Mouse (Mus musculus) left cerebral cortex, postnatal 10 days (tissue): ENCODE measurements at regions not wholly inside any gene's neighbourhood (a gene's known extent, or its start where the extent isn't known, plus 50 kb on each side); places are given as distances from the start of the nearest gene placed in this dataset.

Source experiments
- DNase-seq, 2 experiments: peaks; one replicate each; pipeline ENCODE4 v3.0.0; 2021 to 2022; ENCODE audit warnings: low spot score in 2 of 2, mixed read lengths in 1 of 2; ENCODE audit errors: extremely low spot score in 1 of 2
- intact Hi-C: fragments of 180-260 bp; cut with DNase I; formaldehyde crosslinking; loops from one replicate; pipeline ENCODE4 v1.15.1; 2025

DNA sequence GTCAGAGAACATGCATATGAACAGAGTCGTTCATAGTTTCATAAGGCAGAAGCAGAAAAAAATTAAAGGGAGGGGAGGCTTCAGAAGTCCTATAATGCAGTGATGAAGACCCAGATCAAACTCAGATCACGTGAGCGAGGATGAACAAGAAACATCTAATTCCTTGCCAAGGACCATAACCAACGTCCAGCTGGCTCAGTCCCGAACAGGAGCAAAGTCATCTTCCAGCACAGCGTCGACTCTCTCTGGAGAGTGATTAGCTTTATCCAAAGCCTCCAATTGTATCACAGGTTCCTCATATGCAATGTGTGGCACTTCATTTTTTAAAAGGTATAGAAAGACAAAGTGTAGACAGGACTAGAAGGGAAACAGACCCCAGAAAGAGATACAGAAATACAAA is 204.2 kb upstream of the Tas2r119 start:
- no peak for DNase-seq
- intact Hi-C loops, result no loop called here

DNA sequence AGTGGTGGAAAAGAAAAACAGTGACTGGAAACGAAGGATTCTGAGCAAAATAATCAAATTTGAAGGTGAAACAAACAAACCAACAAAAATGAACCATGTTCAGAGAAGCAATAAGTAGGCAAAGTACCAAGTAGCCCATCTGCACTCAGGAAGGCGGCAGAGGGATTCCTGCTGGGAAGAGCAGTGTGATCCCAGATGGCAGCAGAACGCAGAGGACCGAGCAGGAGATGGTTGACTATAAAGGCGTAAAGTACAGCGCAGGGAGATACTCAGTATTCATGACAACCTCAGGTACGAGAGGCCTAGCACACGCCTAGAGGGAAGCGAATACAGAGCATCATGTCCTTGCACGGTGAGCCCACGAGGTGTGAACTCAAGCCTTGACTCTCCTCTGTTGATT is 203.2 kb upstream of the Tas2r119 start:
- intact Hi-C loops, result no loop called here
- DNase-seq, result no peak

DNA sequence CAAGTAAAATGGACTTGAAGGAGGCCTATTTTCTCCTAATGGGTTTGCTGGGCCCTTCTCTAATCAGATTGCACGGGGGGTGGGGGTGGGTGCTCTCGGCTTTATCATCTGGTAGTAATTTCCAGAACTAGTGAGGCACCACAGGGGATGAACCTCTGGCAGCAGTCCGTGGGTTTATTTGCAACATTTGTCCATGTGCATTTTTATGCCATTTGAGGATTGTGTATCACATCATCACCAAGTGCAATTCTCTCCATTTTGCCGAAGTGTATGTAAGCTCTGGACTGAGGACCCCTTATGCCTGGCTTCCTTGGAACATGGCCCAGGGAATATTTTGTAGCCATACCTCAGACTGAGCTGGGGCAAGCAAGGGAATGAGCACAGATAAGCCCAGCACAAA is 200.6 kb upstream of the Tas2r119 start:
- intact Hi-C loops, result no loop called here
- DNase-seq, result no peak

DNA sequence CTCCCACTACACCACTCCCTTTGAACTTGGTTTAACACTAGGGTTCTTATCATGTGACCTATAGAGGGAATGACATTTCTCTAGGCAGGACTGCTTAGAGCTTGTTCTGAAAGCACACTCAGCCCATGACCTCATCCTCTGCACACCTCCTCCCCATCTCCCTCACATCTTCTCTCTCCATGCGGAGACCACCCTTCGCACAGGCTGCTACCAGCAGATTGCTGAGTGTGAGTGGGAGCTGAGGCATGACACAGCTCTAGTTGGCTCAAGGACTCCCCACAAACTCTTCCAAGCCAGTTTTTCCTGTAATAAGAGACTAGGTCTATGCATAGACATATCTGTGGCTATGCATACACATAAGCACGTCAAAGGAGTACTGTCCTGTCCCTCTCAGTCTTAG is 199.5 kb upstream of the Tas2r119 start:
- intact Hi-C loops, result no loop called here
- no peak for DNase-seq

DNA sequence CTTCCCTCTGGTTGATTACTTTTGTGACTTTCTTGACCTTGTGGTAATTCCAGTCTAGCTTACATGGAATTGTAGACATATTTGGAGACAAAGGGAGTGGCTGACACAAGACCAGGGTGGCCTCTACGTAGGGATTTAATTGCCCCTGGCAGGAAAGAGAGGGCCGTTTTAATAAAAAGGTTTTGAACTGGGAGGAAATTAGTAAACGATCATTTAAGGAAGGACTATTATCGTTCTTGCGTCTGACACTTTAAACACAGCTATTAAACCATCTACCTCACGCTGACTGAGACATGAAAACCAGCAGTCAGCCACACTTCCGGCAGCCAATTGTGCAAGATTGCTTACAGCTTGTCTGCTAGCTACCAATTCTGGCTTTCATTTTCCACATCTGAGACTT is 197.1 kb upstream of the Tas2r119 start:
- intact Hi-C loops, result no loop called here
- DNase-seq, result no peak

DNA sequence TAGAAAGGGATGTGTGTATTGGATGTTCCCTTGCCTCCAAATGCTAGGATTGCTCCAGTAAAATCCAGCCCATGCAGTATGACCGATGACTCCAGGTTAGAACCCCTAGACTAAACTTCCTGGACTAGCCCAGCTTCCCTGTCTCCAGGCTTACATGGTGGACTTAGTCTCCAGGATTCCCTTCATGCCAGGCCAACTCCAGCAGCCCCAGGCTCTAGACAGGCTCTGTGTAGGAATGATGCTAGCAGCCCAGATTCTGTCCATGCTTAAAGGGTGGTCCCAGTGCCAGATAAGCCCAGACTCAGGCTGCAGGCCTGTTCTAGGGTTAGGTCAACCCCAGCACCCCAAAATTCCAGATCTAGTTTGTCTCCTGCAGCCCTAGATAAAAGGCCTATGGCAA is 196.3 kb upstream of the Tas2r119 start:
- intact Hi-C loops, result no loop called here
- no peak for DNase-seq

DNA sequence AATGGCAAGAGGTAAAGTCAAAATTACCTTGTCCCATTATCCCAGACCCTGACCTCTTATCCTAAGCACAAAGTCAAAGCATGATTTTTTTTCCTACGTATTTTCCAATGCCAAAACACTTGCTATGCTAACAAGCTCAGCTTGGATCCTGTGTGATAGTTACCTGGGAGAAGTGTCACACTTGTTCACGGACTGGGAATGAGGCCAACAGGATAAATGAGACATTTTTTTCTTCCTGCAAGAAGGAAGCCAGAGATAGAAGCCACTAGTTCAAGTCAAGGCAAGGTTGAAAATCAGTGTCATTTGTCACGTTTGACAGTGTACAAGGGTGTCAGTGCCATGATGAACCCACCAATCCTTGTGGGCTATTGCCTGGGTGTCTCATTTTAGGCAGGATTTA is 189.8 kb upstream of the Tas2r119 start:
- intact Hi-C loops, result no loop called here

DNA sequence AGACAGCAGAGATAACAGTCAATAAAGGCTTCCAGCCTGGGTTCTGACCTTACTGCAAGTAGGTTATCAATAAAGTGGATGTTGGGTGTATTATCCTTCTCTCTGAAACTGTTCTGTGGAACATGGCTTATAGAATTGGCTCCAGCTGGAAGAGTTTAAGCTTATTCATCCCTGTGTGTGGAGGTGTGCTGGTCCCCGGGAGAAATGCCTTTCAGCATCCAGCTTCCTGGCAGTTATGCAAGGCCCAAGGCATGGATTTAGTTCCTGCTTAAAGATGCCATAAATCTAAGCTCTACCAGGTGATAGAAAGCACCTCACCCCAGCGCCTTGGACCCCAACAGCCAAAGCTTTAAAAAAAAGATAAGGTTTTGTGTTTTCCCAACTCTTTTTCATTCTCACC is 188.0 kb upstream of the Tas2r119 start:
- intact Hi-C loops, result no loop called here
- DNase-seq, result no peak

More for the DNA sequence above, 189.8 kb upstream of the Tas2r119 start:
- DNase-seq, result no peak

DNA sequence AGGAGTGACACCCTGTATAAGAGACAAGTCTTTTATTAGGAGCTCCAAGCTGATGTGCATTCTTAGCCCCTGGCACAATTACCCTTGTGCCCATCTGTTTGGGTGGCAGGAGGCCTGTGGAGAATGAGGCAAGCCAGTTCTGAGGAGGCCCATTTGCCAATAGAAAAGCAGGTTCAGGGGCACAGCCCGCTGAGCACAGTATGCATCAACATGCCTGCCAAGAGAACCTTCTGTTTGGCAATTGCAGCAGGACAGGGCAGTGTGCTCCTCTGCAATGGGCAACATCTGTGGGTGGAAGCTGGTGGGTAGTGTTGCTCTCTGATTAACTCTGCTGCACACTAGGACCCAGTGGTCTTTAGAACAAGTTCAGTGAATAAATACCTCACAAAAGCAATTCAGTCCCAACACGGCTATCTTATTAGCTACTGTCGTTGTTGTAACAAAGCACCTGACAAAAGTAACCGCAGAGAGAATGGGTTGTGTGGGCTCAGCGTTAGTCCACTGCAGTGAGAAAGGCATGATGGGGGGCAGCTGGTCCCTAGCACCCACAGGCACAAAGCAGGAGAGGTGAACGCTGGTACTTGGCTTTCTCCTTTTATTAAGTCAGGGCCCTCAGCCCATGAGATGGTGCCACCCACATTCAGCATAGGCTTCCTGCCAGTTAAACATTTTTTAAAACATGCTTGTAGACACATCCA is 187.3 kb upstream of the Tas2r119 start:
- DNase-seq, result no peak
- intact Hi-C loops, result no loop called here

DNA sequence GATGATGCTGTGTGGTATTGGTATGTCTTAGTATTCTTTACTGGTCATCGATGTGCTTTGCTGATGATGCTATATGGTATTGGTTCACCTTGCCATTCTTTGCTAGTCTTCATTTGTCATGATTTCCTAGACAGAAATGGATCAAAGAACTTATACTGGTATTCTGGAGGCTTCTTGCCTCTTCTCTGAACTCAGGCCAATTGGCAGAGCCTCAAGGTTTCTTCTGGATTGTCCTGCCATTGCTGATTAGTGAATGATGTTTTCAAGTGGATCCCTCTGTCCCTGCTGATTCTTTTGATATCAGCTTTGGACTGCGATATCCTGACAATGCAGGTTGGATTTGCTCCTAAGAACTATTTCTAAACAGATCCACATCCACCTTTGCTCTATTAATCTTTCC is 179.1 kb upstream of the Tas2r119 start:
- no peak for DNase-seq
- intact Hi-C loops, result no loop called here

DNA sequence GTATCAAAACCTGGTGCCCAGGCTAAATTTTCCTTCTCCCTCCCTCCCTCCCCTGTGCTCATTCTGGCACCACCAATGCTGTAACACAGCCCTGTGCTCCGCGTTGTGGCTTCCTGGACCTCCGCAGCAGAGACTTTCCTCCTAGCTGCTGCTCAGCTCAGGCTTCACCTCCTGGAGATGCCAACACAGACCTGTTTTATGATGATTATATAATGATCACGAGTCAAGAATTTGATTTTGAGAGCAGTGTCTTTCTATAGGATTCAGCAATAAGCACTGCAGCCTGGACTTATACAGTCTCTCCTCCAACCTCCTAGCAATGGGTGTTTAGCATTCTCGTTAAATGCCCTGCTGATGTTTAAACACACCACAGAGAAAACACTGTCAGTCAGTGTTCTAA is 177.5 kb upstream of the Tas2r119 start:
- DNase-seq, result no peak
- intact Hi-C loops, result no loop called here

DNA sequence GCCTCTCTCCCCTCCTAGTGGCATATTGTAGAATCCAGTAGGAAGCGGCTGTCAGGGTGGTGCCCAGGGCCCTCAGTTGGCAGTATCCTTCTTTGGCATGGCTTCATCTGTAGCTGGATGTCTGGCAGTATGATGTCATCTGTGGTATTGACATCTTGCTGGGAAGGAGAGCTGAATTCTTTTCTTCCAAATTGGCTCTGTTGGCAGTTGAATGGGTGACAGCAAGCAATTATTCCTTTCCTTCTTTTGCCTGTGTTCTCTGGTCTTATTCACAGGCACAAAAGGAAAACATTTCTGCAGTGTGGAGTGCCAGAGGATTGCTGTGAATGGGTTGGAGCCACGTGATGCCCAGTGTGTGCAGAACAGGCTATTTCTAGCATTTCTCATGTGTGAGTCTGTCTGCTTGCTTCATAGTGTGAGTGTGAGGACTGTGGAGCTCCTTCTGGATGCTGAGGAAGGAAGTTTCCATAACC is 174.1 kb upstream of the Tas2r119 start:
- DNase-seq, result peak; percentile 32 to 67
- intact Hi-C loops, result loop anchor here (10.0 kb wide), 1 partner anchor 242 kb away; the partner anchor contains the start of gene Sema5a

DNA sequence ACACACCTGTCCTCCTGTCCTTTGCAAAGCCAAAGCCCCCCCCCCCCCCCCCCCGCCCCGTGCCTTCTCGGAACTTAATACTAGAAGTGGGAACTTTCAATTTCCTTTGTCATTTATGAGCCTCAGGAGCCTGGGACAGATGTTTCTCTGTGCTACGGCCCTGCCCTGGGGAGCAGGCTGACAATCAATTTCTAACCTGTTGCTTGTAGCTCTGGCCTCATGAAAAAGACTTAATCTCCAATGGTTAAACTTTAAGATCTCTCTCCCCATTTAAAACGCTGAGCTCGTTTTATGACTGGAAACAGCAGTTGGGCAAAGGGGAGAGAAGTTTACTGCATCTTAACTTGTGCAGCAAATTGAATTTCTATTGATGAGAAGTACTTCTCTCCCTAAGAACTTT is 173.6 kb upstream of the Tas2r119 start:
- intact Hi-C loops, result loop anchor here (10.0 kb wide), 1 partner anchor 241 kb away; the partner anchor contains the start of gene Sema5a
- no peak for DNase-seq

DNA sequence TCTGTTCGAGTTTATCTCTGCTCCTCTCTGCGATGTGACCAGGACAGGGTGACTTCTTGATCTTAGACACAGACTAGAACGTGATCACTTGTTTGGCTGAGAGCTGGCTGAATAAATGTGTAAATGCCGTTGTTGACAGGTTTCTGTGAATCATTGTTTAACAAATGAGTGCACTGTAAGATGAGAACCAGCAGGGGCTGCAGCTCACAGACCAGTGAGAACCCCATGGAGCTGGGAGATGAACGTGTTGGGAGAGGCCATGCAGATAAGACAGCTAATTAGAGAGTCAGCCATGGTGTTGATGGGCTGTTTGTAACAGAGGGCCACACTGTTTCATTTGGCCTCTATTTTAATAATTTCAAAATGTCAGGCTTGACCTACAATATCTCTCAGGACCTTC is 171.1 kb upstream of the Tas2r119 start:
- DNase-seq, result no peak
- intact Hi-C loops, result loop anchor here (10.0 kb wide), 1 partner anchor 239 kb away; the partner anchor contains the start of gene Sema5a

DNA sequence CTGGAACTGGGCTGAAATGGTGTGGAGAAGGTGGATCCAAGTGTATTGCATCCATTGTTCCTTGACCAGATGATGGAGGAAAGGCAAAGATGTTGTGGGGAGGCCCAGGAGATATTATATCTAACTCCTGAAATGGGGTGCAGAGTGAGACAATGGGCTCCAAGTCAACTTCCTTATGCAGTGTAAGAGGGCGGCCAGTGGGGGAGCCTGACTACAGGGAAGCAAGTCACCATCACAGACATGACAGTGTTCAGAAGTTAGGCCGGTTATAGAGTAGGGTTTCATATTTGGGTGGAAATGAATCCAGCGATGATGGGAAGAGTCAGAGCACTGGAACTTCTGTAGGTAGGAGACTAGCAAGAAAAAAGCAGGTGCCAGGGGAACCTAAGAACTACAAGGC is 167.3 kb upstream of the Tas2r119 start:
- DNase-seq, result no peak
- intact Hi-C loops, result loop anchor here (5.0 to 10.0 kb wide), 2 partner anchors 235 to 707 kb away; partner anchors contain the start of gene Sema5a

DNA sequence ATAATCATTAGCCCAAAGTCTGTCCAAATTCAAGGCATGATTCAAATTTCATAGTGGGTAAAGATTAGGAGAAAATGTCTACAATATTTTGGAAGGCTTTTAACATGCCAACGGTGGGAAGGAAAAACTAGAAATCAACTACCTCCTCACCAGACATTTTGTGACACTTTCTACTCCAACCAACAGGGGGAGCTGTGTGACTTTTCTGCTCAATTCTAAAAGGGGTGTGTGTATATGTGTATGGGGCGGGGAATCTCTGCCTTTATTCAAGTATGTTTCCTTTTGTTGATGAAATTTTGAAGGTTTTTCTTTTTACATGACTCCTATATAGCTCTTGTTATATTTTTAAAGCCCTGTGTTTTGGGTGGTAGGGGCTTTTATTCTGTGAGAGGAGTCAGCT is 165.0 kb upstream of the Tas2r119 start:
- DNase-seq, result no peak
- intact Hi-C loops, result loop anchor here (5.0 kb wide), 1 partner anchor 705 kb away; no protein-coding TSS in a partner anchor

DNA sequence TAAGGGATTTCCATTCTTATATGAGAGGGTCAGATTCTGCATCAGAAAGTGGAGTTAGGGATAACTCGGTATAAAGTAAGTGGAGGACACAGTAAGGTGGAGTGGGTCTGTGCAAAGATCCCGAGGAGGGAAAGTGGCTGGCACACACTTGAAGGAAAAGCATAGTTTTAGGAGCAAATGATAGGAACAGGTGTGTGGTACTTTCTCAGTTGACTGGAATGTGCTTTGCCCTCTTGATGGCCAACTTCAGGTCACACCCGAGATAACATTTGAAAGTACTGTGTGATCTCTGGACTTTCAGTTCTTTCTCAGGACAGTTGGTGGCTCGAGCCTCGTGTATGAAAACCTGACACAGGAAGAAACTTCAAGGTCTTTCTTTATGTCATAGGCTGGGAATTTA is 164.3 kb upstream of the Tas2r119 start:
- intact Hi-C loops, result loop anchor here (5.0 kb wide), 1 partner anchor 704 kb away; no protein-coding TSS in a partner anchor
- DNase-seq, result no peak

DNA sequence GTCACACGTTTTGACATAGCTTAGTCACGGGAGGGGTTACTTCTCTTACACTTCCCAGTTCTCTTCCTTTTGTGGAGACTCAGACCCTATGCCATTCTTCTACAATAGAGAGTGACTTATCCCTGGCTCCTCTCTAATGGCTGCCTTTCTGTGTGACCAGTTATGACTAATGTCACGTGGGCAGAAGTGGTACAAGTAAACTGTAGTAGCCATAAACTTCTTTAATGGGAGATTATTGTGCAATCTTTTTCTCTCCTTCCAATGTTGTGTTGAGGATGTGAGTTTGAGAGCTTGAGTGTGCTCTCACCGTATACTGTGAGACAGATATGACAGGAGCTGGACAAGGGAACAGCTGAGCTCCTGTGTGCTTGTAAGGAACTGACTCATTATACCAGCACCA is 161.9 kb upstream of the Tas2r119 start:
- intact Hi-C loops, result no loop called here
- DNase-seq, result no peak

DNA sequence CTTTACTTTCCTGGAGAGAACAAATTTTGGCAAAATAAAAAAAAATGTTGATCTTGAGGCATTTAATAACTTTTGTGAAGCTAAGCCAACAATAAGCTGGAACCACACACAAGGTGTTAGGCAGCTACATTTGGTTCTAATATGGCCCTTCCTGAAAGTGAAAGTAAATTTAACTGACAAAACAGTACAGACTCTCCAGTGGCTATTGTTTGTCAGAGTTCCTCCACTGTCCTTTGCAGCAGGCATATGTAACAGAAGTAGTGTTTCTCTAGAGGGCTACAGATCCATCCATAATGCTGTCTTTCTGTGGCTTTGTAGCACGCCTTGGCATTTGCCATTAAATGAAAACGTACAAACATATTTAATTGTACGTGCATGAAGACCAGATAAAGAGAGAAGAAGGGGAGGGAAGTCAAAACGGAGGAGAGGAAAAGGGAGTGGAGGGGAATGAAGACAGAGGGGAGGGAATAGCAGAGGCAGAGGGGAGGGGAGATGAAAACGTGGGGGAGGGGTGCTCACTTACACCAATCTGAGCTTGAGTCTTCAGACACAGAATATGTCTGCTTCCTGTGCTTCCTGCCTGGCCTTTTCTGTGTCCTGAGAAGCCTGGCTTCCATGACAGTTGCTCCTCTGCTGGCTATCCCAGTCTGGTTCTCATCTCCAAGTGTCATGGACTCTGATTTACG is 156.6 kb upstream of the Tas2r119 start:
- intact Hi-C loops, result no loop called here

DNA sequence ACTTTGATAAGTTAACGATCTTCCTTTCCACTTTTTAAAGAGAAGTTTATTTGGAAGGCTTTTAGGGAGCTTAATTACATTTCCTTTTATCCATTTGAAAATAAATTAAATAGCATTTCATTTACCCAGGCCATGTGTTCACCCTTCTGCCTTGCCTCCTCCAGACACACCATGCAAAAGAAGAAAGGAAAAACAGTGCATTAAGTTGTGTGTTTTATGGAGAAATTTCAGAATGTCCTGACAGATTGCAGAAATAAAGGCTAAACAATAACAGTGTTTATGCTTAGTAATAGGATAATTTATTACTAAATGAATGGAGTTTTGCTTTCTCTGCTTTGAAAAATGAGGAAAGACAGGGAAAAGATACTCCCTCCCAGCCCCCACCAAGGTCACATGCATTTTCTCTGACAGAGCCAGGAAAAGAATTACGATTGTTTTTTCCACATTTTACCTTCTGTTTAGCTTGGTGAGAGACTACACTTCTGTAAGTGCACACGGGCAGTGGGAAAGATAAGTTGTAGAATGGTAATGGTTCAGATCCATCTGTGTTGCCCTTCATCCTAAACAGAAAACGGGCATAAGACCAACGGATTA is 156.0 kb upstream of the Tas2r119 start:
- no peak for DNase-seq
- intact Hi-C loops, result no loop called here

More for the DNA sequence above, 156.6 kb upstream of the Tas2r119 start:
- no peak for DNase-seq
